Mouse (Mus musculus) heart, postnatal 25 days (tissue): ENCODE measurements around the gene Cemip. TPM values are rescaled to one million over a fixed set of nuclear protein-coding genes. Genes with fewer than 3 reads are reported as not detected.

ENCODE experiments used
- DNase-seq: peaks from one replicate; pipeline ENCODE4 v3.0.0; 2022; ENCODE audit warnings: low spot score
- intact Hi-C: fragments of 180-260 bp; cut with DNase I; formaldehyde crosslinking; loops from one replicate; pipeline ENCODE4 v1.15.1; 2025
- total RNA-seq, 2 experiments: library from RNA; stranded (reverse); gene quantifications; 2 replicates each; pipeline ENCODE4 v1.2.3; 2021

The Cemip gene
- total RNA-seq, 2 experiments from 2014 or later = 0.13 to 0.17 TPM

DNA sequence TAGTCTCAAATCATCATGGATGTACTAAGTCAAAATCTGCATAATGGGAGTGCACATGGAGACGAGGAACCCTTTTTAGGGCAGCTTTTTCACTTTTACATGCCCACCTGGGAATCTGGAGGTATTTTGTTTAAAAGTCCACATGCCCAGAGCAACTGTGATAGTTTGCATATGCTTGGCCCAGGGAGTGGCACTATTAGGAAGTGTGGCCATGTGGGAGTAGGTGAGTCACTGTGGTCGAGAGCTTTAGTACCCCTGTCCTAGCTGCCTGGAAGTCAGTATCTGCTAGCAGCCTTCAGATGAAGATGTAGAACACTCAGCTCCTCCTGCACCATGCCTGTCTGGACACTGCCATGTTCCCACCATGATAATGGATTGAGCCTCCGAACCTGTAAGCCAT lies 14.4 kb upstream of the Cemip start:
- intact Hi-C loops = no loop called here
- no peak for DNase-seq

- DNase-seq = no peak
- intact Hi-C loops = no loop called here
These were observed 11.8 kb upstream of the Cemip start for GRCm38 (mm10) chr7:84098098-84098497.

GRCm38 (mm10) chr7:84096501-84096900 lies 10.2 kb upstream of the Cemip start:
- intact Hi-C loops = no loop called here
- DNase-seq = no peak

- DNase-seq = no peak
- intact Hi-C loops = no loop called here
These were observed 4.5 kb upstream of the Cemip start for GRCm38 (mm10) chr7:84090793-84091192.

DNA sequence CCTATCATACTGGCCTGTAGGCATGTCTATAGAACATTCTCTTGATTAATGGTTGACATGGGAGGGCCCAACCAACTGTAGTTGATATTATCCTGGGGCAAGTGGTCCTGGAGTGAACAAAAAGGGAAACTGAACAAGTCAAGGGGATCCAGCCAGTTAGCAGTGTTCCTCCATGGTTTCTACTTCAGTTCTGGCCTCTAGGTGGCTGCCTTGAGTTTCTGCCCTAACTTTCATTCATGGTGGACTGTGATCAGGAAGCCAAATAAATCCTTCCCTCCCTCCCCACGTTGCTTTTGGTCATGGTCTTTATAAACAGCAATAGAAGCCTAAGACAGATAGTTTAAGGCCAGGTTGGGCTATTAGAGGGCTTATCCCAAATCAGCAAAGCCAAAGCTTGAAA lies 3.5 kb upstream of the Cemip start:
- intact Hi-C loops = loop anchor here (1.0 to 5.0 kb wide), 3 partner anchors 63 to 265 kb away; partner anchors contain the start of gene Abhd17c

GRCm38 (mm10) chr7:84088971-84089370 lies 2.7 kb upstream of the Cemip start:
- DNase-seq = peak; percentile 20
- intact Hi-C loops = loop anchor here (1.0 to 5.0 kb wide), 3 partner anchors 63 to 266 kb away; partner anchors contain the start of gene Abhd17c

More for the DNA sequence above, 3.5 kb upstream of the Cemip start:
- no peak for DNase-seq

DNA sequence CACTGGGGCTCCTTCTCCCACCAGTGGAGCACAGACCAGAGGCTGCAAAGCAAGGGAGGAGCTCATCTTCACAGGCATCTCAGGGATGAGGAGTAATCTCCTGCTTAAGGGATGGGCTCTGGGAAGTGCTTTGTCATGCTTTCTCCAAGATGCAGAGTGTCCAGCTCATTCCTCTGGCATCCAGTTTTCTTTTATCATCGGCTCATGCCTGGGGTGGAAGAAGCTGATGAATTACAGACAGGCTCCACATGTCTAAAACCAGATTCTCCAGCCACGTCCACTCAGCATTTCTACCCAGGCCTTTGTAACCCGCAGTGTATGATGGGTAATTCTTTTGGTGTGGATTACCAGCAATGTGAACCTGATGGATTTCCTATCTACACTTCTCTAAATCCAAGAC lies 1.9 kb upstream of the Cemip start:
- intact Hi-C loops = loop anchor here (2.0 to 5.0 kb wide), 2 partner anchors 64 to 267 kb away; partner anchors contain the start of gene Abhd17c
- DNase-seq = no peak

DNA sequence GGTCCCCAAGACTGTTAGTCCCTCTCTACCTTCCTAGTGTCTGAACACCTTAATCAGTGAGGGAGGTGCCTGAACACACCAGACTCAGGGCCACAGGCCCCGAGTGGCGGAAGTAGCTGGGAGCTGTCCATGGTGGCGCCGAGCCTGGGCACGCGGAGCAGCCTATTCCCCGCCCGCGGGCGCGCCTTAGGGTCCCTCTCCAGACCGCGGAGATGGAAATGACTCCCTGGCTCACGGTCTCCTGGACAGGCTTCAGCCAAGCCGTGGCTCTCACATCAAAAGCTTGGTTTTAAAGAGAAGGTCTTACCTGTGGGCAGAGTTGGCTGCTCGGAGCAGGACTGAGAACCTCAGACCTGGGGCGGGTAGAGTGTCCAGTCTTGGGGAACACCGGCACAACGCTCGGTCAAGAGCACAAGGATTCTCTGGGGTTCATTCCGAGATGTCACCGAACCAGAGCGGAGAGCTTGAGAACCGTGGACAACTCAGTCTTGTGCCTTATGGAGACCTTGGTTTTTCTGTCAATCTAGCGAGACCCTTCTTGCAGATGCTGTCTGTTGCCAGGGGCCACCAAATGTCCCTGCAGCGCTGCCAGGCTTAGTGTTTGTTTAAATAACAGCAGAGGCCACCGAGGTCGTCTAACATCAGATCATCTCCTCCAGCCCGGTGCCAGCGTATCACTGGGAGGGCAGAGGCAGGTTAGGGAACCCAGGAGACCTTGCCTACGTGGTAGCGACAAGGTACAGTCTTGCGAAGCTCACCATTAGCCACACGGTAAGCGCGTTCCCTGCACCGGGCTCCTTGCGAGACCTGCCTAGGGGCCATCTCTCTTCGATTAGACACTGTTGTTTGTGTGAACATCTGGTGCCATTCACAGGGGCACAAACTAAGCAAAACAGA lies 1.0 kb downstream of the Cemip start:
- no peak for DNase-seq
- intact Hi-C loops = loop anchor here (5.0 kb wide), 1 partner anchor 67 kb away; the partner anchor contains the start of gene Abhd17c

DNA sequence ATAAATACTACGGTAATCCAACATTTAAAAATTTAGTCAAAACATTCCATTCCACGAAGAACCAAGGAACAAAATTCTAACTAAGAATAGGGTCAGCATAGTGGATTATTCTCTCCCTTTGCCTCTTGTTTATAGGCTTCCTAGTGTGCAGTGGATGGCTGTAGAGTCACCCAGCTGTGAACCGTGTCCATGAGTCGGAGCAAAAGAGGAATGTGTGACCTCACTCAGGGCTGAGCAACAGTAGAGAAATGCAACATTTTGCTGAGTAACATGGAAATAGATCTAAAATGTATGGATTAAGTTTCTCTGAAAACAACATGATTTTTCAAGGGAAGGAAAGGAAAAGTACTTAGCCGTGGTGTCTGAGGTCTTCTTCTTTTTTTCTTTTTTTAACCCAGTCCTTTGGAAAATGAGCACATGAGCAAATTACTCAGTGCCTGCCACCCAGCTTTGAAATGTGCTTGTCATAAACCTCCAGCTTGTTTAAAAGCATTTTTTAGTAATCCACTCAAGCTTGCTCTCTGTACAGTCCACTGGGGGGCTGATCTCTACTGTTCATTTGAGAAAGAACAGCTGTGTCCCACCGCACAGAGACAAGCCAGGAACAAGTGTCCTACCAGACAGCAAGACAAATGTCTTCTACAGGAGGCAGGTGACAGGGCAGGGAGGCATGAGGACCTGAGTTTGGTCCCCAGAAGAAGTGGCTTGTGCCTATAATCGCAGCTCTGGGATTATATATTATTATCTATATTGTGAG lies 8.9 kb downstream of the Cemip start:
- no peak for DNase-seq
- intact Hi-C loops = no loop called here

GRCm38 (mm10) chr7:84074266-84074665 lies 12.0 kb downstream of the Cemip start:
- intact Hi-C loops = no loop called here
- DNase-seq = no peak

DNA sequence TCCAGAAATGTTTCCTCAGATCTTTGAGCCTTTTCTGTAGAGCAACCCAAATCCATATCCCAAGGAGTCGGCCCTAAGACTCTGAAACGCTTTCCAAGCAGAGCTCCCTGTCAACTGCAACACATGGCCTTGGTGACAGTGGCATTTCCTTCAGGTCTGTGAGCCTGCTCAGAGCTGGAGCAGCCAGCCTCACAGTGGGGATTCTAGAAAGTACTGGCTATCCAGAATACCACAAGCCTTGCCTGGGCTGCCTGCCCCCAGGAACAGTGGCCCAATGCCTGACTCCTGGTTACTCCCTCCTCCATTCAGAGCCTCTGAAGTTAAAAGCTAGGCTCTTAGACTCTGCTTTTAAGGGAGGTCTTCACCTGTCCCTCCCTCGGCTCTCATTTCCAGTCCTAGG lies 12.4 kb downstream of the Cemip start:
- intact Hi-C loops = no loop called here
- no peak for DNase-seq

DNA sequence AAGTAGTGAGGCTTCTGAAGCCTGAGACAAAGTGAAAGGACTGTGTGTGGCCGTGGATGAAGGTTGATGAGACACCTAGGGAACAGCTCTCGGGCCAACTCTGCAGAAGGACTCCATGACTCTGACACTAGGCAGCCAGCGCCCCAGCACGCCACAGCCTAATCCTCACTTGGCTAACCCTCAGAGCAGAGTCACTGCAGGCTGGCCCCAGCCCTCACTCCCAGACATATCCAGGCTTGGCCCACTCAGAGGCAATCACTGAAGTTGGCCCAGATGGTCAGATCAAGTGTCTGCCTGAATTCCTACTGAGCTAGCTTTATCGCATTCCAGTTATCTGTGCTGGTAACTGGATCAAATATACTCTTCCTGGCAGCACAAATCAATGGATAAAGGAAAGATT lies 17.4 kb downstream of the Cemip start:
- intact Hi-C loops = no loop called here

DNA sequence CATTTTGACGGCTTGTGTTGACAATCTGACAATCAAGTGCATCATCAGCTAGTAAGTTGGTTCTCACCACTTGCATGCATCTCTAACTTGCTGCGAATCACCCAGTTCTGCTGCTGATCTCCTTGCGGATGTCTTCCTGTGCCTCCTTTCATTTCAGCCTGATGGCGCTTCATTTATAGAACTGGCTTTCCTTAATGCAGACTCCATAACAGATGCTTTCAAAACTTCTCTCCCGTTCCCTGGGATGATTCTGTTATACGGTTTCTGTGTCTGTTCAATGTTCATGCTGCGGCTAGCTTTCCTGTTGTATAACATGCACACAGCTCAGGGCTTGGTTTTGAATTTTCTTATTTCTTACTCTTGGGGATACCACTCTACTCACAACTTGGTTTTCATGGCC lies 26.5 kb downstream of the Cemip start:
- intact Hi-C loops = no loop called here
- no peak for DNase-seq

More for the DNA sequence above, 17.4 kb downstream of the Cemip start:
- DNase-seq = no peak

GRCm38 (mm10) chr7:84055961-84056629 lies 30.2 kb downstream of the Cemip start:
- intact Hi-C loops = no loop called here
- DNase-seq = no peak

GRCm38 (mm10) chr7:84053856-84054255 lies 32.4 kb downstream of the Cemip start:
- intact Hi-C loops = no loop called here
- DNase-seq = no peak

- DNase-seq = no peak
- intact Hi-C loops = no loop called here
These were observed 34.9 kb downstream of the Cemip start for GRCm38 (mm10) chr7:84051423-84051822.

- intact Hi-C loops = no loop called here
- no peak for DNase-seq
These were observed 40.8 kb downstream of the Cemip start for GRCm38 (mm10) chr7:84045546-84045945.

DNA sequence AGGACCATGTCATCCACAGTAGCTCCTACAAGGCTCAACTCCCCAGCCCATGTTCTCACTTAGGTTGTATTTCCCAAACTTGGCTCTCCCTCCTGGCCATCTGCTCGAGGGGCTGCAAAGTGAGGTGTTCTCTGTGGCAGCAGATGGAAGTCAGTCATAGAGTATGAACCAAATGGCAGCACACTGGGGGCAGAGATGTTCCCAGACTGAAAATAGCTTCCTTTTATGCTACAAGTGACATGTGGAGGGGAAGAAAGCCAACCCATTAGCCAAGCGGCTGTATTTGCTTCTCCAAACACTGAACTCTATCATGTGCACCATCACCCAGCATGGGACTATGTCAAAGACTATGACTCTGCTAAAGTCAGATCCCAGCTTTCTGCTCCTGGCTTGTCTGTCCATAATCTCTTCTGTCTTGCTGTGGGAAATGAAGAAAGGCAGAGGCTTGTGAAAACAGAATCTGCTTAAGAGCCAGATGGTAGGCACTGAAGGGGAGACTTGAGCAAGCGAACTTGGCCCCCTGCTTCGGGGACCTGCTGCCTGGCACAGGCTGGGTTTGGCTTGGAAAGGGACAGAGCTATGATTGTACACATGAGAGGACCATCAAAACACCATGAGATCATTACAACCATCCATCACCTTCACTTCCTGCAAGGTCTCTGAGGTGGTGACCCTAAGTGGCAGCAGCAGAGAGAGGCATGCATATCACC lies 41.6 kb downstream of the Cemip start:
- no peak for DNase-seq
- intact Hi-C loops = no loop called here

DNA sequence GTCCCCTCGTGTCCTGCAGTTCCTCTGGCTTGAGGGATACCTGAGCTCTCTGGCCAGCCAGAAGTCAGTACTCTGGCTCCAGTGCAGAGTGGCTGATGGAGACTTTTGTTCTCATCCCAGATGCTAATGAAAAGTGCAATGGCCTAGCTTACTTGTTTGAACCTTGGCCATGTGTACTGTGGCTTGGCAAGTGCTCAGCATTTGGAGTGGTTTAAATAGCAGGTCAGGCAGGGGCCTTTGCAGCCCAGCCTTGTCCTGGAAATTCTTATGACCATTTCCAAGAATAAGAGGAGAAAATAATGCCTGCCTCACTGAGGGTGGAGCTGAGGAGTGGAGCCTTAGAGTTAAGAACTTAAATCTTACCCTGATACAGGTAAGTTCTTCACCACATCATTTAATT lies 43.6 kb downstream of the Cemip start:
- intact Hi-C loops = no loop called here
- DNase-seq = no peak
